Mouse (Mus musculus) liver, embryonic 11.5 days (tissue): Measurements from ENCODE around the gene Gpr183. TPM values are rescaled to one million over a fixed set of nuclear protein-coding genes. Genes with fewer than 3 reads are reported as not detected.
A peak's percentile ranks its signal among the peaks of the same experiment; 100 is the strongest.

Source experiments
- ATAC-seq: fragments of 200-750 bp; cut with Nextera tagmentation; replicated peaks from 2 replicates; pipeline ENCODE4 v1.8.0; 2017; ENCODE audit warnings: moderate number of reproducible peaks, mild to moderate bottlenecking, moderate TSS enrichment, moderate library complexity; ENCODE audit not compliant: low FRiP score
- DNase-seq: peaks from one replicate; pipeline ENCODE4 v3.0.0-alpha.2; 2017; ENCODE audit warnings: low spot score
- H3K27ac ChIP-seq: fragments of 300-500 bp; sonication (generic); 2 replicates; pipeline ENCODE4 v1.5.1; 2014; ENCODE audit warnings: mild to moderate bottlenecking, low read depth, low read length, control low read depth
- H3K27me3 ChIP-seq: fragments of 300-500 bp; sonication (generic); replicated peaks from 2 replicates; pipeline ENCODE4 v1.6.1; 2014; ENCODE audit warnings: low read length, mixed read lengths; ENCODE audit not compliant: control insufficient read depth, insufficient read depth
- H3K36me3 ChIP-seq: fragments of 300-500 bp; sonication (generic); 2 replicates; pipeline ENCODE4 v1.6.1; 2014; ENCODE audit warnings: mild to moderate bottlenecking, low read length, moderate library complexity, mixed read lengths; ENCODE audit not compliant: control insufficient read depth, insufficient read depth
- H3K4me1 ChIP-seq: fragments of 300-500 bp; sonication (generic); replicated peaks from 2 replicates; pipeline ENCODE4 v1.6.1; 2014; ENCODE audit warnings: low read length, mixed read lengths; ENCODE audit not compliant: control insufficient read depth, insufficient read depth
- H3K4me2 ChIP-seq: fragments of 300-500 bp; sonication (generic); 2 replicates; pipeline ENCODE4 v1.6.1; 2014; ENCODE audit warnings: mild to moderate bottlenecking, control low read depth, moderate library complexity
- H3K4me3 ChIP-seq: fragments of 300-500 bp; sonication (generic); 2 replicates; pipeline ENCODE4 v1.5.1; 2014; ENCODE audit warnings: low read depth, low read length, control low read depth
- H3K9ac ChIP-seq: fragments of 300-500 bp; sonication (generic); 2 replicates; pipeline ENCODE4 v1.6.1; 2014; ENCODE audit warnings: low read depth, low read length, control low read depth
- H3K9me3 ChIP-seq: fragments of 300-500 bp; sonication (generic); 2 replicates; pipeline ENCODE4 v1.6.1; 2016; ENCODE audit warnings: low read length, inconsistent platforms, mixed read lengths; ENCODE audit not compliant: control insufficient read depth
- WGBS: fragments of 180-500 bp; shearing (Covaris S2); extraction: QIAGEN DNeasy Blood & Tissue Kit; methylation state at CpG from one replicate; pipeline ENCODE4 v1.1.7; 2014; 5-methylcytosine and 5-hydroxymethylcytosine counted together
- polyA plus RNA-seq: library from polyadenylated mRNA; unstranded; fragments of >200 nt; fragmentation: Nextera tagmentation; extraction: Ambion mirVana; gene quantifications from 2 replicates; pipeline ENCODE4 v1.2.1, GENCODE M21; 2014

The Gpr183 gene
- polyA plus RNA-seq, 1 experiment from 2014 or later: 3.9 TPM

DNA sequence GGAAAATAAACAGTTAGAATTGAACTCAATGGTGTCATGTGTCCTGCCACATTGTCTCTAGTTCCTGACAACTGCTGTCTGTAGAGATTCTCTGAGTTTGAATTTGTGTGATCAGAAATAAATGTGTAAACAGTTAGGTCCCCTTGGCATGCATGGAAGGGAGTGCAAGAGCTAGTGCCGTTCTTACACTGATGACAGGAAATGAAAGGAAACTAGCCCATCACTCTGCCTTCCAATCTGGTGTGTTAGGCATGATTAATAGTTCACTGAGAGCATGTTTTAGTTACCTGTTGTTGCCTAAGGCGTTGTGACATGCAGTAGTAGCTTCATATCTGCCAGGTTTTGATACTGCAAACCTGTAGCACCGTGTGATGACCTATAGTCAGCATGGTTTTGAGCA lies 17.0 kb downstream of the Gpr183 start:
- Histone ChIP-seq H3K36me3 (no peaks in the 10 kb centered on the region), H3K4me3 (no peak overlapping the region), H3K9me3 (no peaks in the 10 kb centered on the region), H3K9ac (no peak overlapping the region), H3K4me1 (peaks cover 9% of the 10 kb centered on the region), H3K4me2 (no peak overlapping the region), H3K27me3 (no peaks in the 10 kb centered on the region), H3K27ac (no peak overlapping the region)
- ATAC-seq: no peak
- WGBS: 76% methylated on average over 3 of the region's 3 CpGs
- no peak for DNase-seq

DNA sequence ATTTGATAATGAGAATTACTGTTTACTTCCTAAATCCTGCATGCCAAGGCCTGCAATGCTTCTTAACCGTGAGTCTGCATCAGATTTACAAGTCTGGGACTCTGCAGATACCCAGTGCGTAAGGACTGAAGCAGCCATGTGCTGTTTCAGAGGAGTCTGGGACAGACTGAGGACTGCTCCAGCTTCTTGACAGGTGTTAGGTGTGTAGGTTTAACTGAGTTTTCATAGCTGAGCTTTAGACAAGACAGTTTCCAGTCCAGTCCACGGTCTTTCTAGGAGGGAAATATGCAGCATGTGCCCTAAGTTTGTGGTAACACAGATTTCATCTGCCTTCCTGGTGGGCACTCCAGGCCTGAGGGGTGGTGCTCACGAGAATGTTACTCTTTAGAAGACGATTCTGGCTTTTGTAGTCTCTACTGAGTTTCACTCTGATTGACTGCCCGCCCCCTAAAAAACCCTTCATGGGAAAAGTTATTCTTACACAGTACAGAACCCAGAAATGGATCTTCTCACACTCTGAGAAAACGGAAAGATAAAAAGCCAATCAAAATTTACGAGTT lies 17.7 kb downstream of the Gpr183 start:
- H3K27ac ChIP-seq: no peak overlapping the region
- H3K27me3 ChIP-seq: no peaks in the 10 kb centered on the region
- DNase-seq (peak; percentile 18), ATAC-seq (no peak)
- 67% methylated on average over 8 of the region's 8 CpGs for WGBS
- no peaks in the 10 kb centered on the region for H3K36me3 ChIP-seq
- H3K4me1 ChIP-seq: peaks cover 9% of the 10 kb centered on the region
- no peak overlapping the region for H3K4me2 ChIP-seq
- no peak overlapping the region for H3K4me3 ChIP-seq
- no peak overlapping the region for H3K9ac ChIP-seq
- H3K9me3 ChIP-seq: no peaks in the 10 kb centered on the region

DNA sequence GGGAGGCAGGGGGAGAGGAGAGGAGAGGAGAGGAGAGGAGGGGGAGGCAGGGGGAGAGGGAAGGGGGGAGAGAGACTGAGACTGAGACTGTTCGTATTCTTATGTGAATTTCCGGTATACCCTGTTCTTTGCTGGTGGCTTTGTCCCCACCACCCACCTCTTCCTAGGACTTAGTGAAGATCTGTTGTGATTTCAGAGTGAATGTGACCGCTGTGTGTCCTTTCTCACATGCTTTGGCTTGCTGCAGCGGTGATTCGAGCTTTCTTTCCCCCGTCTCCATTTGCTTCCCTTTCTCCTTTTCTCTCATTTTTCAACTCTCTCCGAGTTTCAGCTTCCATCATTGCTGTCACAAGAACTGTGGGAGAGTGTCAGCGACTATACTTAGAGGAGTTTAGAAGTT lies 18.3 kb downstream of the Gpr183 start:
- Histone ChIP-seq H3K4me3 (no peak overlapping the region), H3K4me1 (peaks cover 4% of the 10 kb centered on the region), H3K4me2 (no peak overlapping the region), H3K27ac (no peak overlapping the region), H3K9ac (0 out of 2 replicates have a peak overlapping the region, but pooled peaks have one; percentile 8), H3K36me3 (no peaks in the 10 kb centered on the region), H3K27me3 (no peaks in the 10 kb centered on the region), H3K9me3 (no peaks in the 10 kb centered on the region)
- DNase-seq (peak; percentile 18), ATAC-seq (no peak)
- WGBS: 70% methylated on average over 8 of the region's 8 CpGs

DNA sequence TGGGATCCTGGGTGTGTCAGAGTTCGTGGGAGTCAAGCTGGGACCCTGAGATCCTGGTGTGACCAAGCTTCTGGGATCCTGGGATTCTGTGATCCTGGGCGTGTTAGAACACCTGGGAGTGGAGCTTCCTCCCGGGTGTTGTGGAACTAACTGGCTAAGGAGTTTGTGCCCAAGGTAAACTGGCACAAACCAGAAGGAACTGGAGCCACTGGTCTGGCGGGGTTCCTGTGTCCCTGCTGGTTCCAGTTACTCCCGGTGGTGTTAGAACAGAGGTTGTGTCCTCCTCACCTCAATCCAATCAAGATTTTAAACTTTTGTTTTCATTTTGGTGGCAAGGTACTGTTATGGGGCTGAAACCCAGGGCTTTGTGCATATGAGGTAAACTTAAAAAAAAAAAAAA lies 18.9 kb downstream of the Gpr183 start:
- H3K36me3 ChIP-seq: no peaks in the 10 kb centered on the region
- DNase-seq (peak; percentile 28), ATAC-seq (no peak)
- no peaks in the 10 kb centered on the region for H3K4me1 ChIP-seq
- no peak overlapping the region for H3K4me3 ChIP-seq
- no peak overlapping the region for H3K4me2 ChIP-seq
- H3K27ac ChIP-seq: no peak overlapping the region
- no peaks in the 10 kb centered on the region for H3K27me3 ChIP-seq
- 75% methylated on average over 5 of the region's 5 CpGs for WGBS
- H3K9ac ChIP-seq: no peak overlapping the region
- no peaks in the 10 kb centered on the region for H3K9me3 ChIP-seq

DNA sequence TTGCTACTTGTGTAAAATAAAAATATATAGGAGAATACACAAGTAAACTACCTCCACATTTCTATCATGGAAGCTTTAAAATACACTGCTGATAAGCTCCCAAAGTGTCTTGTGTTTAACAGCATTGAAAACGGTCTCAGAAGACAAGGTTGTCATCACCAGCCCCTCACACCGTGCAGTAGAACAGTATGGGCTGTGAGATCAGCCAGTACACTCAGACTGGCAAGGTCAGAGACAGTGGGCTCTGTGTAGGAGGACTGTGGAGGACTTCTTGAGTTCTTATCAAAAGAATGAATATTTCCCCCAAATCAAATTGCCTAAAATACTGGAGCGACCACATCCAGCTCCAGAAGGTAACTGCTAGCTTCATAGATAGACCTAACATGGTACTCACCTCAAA lies 25.4 kb downstream of the Gpr183 start:
- Histone ChIP-seq H3K4me2 (no peak overlapping the region), H3K9ac (no peak overlapping the region), H3K27ac (no peak overlapping the region), H3K27me3 (no peaks in the 10 kb centered on the region), H3K9me3 (0 out of 2 replicates have a peak, but pooled peaks cover 3% of the 10 kb centered on the region), H3K4me1 (no peaks in the 10 kb centered on the region), H3K4me3 (no peak overlapping the region), H3K36me3 (peaks cover 4% of the 10 kb centered on the region)
- 79% methylated on average over 3 of the region's 3 CpGs for WGBS
- ATAC-seq (no peak), DNase-seq (no peak)

DNA sequence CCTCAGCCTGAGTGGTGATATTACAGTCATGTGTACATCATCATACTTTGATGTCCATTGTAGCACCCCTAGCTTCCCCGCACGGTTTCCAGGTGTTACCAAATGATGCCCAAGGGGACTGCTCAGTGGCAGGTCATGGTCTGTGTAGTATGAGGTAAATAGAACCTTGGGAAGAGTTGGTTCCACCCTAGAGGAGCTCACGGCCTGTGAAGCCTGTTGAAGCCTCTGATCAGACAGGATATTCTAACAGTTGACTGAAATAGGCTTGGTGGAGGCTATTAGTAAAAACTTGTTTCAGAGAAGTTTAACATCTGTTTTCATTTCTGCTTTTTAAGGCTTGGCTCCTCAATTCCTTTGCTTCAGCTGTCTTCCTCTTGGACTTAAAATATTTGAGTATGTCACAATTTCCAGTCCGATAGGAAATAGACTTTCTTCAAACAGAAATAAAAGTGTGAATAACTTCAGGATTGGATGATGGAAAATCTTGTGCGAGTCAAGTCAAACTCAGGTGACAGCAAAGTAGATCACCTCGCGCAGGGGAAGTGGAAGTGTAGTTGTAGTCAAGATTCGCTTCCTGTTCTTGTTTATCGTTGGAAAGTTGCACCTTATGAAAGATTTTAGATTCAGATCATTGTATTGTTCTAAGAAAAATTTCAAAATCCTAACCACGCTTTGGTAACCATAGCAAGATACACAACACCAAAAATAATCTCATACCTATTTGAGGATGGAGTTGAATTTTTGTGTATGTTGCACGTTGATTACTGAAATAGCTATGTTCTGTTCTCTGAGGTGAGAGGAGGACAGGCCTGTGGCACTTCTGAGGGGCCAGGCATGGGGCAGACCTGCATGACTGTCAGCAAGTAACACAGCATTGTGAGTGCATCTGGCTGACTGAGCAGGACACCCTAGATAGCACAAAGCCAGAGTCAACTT lies 26.5 kb downstream of the Gpr183 start:
- H3K27ac ChIP-seq: no peak overlapping the region
- DNase-seq: peak; percentile 24
- no peaks in the 10 kb centered on the region for H3K4me1 ChIP-seq
- no peak overlapping the region for H3K4me2 ChIP-seq
- ATAC-seq: no peak
- 0 out of 2 replicates have a peak, but pooled peaks cover 3% of the 10 kb centered on the region for H3K9me3 ChIP-seq
- WGBS: 83% methylated on average over 11 of the region's 11 CpGs
- no peaks in the 10 kb centered on the region for H3K27me3 ChIP-seq
- no peak overlapping the region for H3K4me3 ChIP-seq
- peaks cover 4% of the 10 kb centered on the region for H3K36me3 ChIP-seq
- H3K9ac ChIP-seq: no peak overlapping the region

DNA sequence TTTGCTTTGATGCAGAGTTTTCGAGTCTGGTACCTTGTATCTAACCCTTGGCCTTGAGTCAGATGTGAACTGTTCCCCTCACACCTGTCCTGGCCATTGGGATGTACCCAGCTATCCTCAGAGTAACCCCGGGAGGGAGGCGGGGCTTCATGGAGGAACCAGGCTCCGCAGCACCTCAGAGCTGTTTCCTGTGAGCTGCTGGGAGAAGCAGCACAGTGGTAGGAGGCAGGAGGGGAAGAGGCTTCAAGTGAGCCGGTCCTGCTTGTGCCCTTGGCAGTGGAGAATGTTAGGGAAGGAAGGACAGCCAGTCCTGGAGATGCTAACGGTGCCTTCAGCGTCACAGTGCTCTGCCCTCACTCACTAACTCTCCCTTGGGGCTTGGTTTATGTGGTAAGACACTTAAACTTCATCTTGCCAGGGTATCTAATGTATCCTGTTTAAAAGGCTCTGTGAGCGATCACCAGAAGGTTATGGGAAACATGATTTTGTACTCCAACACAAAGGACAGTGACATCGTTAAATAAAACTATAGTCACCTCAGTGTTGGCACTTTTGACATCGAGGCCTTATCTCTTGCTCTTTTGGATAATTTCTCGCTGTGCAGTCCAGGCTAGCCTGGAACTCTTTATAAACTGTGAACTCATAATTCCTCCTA lies 27.3 kb downstream of the Gpr183 start:
- Histone ChIP-seq H3K27ac (no peak overlapping the region), H3K4me2 (no peak overlapping the region), H3K36me3 (peaks cover 4% of the 10 kb centered on the region), H3K9ac (no peak overlapping the region), H3K9me3 (0 out of 2 replicates have a peak, but pooled peaks cover 3% of the 10 kb centered on the region), H3K27me3 (no peaks in the 10 kb centered on the region), H3K4me3 (no peak overlapping the region), H3K4me1 (no peaks in the 10 kb centered on the region)
- DNase-seq (no peak), ATAC-seq (no peak)
- 64% methylated on average over 11 of the region's 11 CpGs for WGBS

DNA sequence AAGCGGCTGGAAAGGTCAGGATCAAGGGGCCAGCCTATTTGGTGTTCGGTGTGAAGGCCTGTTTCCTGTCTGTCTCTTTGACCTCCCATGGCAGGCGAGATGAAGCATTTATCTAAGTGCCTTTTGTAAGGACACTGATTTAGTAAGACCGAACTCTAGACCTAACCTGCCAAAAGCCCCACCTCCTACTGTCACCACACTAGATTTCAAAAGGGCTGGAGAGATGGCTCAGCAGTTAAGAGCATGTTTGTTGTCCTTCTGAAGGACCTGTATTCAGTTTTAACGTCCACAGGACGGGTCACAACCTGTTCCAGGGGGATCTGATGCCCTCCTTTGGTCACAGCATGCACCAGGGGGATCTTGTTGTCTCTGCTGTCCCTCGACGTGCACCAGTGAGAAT lies 28.1 kb downstream of the Gpr183 start:
- WGBS: 73% methylated on average over 8 of the region's 8 CpGs
- peaks cover 4% of the 10 kb centered on the region for H3K36me3 ChIP-seq
- H3K4me1 ChIP-seq: peaks cover 6% of the 10 kb centered on the region
- H3K27ac ChIP-seq: no peak overlapping the region
- H3K4me3 ChIP-seq: no peak overlapping the region
- 0 out of 2 replicates have a peak, but pooled peaks cover 3% of the 10 kb centered on the region for H3K9me3 ChIP-seq
- H3K9ac ChIP-seq: no peak overlapping the region
- DNase-seq: no peak
- no peak overlapping the region for H3K4me2 ChIP-seq
- ATAC-seq: no peak
- H3K27me3 ChIP-seq: no peaks in the 10 kb centered on the region
